Mouse (Mus musculus) ES-Bruce4 (cell line): Measurements from ENCODE around the gene Foxf1. TPM values are rescaled to one million over a fixed set of nuclear protein-coding genes. Genes with fewer than 3 reads are reported as not detected.

Experiments used
- H3K27ac ChIP-seq: 2 replicates; pipeline ENCODE4 v1.5.1; 2012; ENCODE audit warnings: low read length, inconsistent platforms; ENCODE audit not compliant: insufficient read depth
- H3K27me3 ChIP-seq: 2 replicates; pipeline ENCODE4 v1.6.1; 2012; ENCODE audit warnings: mild to moderate bottlenecking, low read length, inconsistent platforms; ENCODE audit not compliant: control insufficient read depth, poor library complexity, insufficient read depth, severe bottlenecking
- H3K36me3 ChIP-seq: 2 replicates; pipeline ENCODE4 v1.6.1; 2012; ENCODE audit warnings: inconsistent platforms, mild to moderate bottlenecking, low read length, moderate library complexity; ENCODE audit not compliant: control insufficient read depth, poor library complexity, insufficient read depth, severe bottlenecking
- H3K4me1 ChIP-seq: one replicate; pipeline ENCODE4 v1.8.1; 2011; ENCODE audit warnings: low read length; ENCODE audit not compliant: control insufficient read depth, insufficient read depth
- H3K4me3 ChIP-seq: 2 replicates; pipeline ENCODE4 v1.5.1; 2011; ENCODE audit warnings: low read depth, mild to moderate bottlenecking, low read length
- H3K9ac ChIP-seq: 2 replicates; pipeline ENCODE4 v1.6.1; 2012; ENCODE audit warnings: low read depth, mild to moderate bottlenecking, inconsistent platforms; ENCODE audit not compliant: poor library complexity, severe bottlenecking
- H3K9me3 ChIP-seq: replicated peaks from 2 replicates; pipeline ENCODE4 v1.6.1; 2012; ENCODE audit warnings: mild to moderate bottlenecking, low read length, inconsistent platforms; ENCODE audit not compliant: control insufficient read depth, poor library complexity, insufficient read depth, severe bottlenecking
- CTCF ChIP-seq: IDR thresholded peaks from one replicate; pipeline ENCODE4 v1.8.1; 2011; ENCODE audit warnings: low read depth, low read length
- EP300 ChIP-seq: IDR thresholded peaks from 2 replicates; pipeline ENCODE4 v1.6.1; 2011; ENCODE audit warnings: low read depth, low read length; ENCODE audit not compliant: insufficient read depth
- POLR2A ChIP-seq: IDR thresholded peaks from one replicate; pipeline ENCODE4 v1.8.1; 2011; ENCODE audit warnings: low read length; ENCODE audit not compliant: insufficient read depth
- polyA plus RNA-seq: library from polyadenylated mRNA; stranded (reverse); fragments of >200 nt; gene quantifications from 2 replicates; pipeline ENCODE4 v1.2.4, GENCODE M21; 2011; ENCODE audit warnings: low read depth; ENCODE audit not compliant: missing spikeins, insufficient read depth, insufficient read length

Foxf1 gene
- polyA plus RNA-seq, 1 experiment, result 0.33 TPM

GRCm38 (mm10) chr8:121107668-121108656 lies 23.8 kb downstream of the Foxf1 start, which contains the start of gene Mthfsd:
Gene Mthfsd, minus strand, starts transcription at chr8:121108392.
- H3K27me3 ChIP-seq, result no peaks in the 10 kb centered on the region
- H3K27ac ChIP-seq, result no peak within 1 kb of the TSS

GRCm38 (mm10) chr8:121108657-121109056 lies 24.5 kb downstream of the Foxf1 start:
- TF ChIP-seq EP300, result no peak
- TF ChIP-seq POLR2A, result no peak
- no peak for TF ChIP-seq CTCF
- H3K4me1 ChIP-seq, result no peaks in the 10 kb centered on the region

More at GRCm38 (mm10) chr8:121107668-121108656, 23.8 kb downstream of the Foxf1 start, which contains the start of gene Mthfsd:
- no peaks in the 10 kb centered on the region for H3K36me3 ChIP-seq
- H3K4me3 ChIP-seq, result peak within 1 kb of the TSS; percentile 88
- H3K4me1 ChIP-seq, result no peaks in the 10 kb centered on the region
- TF ChIP-seq CTCF (no peak), POLR2A (peak; percentile 89)
- no peaks in the 10 kb centered on the region for H3K9me3 ChIP-seq
- peak within 1 kb of the TSS; percentile 69 for H3K9ac ChIP-seq

GRCm38 (mm10) chr8:121111145-121111907 lies 27.1 kb downstream of the Foxf1 start:
- no peaks in the 10 kb centered on the region for H3K4me1 ChIP-seq

More at GRCm38 (mm10) chr8:121108657-121109056, 24.5 kb downstream of the Foxf1 start:
- Histone ChIP-seq H3K4me3 (peak overlapping the region; percentile 88), H3K9ac (peak overlapping the region; percentile 69), H3K9me3 (no peaks in the 10 kb centered on the region), H3K27me3 (no peaks in the 10 kb centered on the region), H3K27ac (no peak overlapping the region), H3K36me3 (no peaks in the 10 kb centered on the region)

GRCm38 (mm10) chr8:121113261-121113660 lies 29.1 kb downstream of the Foxf1 start:
- peaks cover 36% of the 10 kb centered on the region for H3K27me3 ChIP-seq
- H3K9me3 ChIP-seq, result no peaks in the 10 kb centered on the region
- TF ChIP-seq CTCF, result peak; percentile 98
- TF ChIP-seq EP300, result no peak
- H3K4me1 ChIP-seq, result no peaks in the 10 kb centered on the region
- H3K9ac ChIP-seq, result peak overlapping the region; percentile 8; the same call in 1 of the 2 replicates
- no peak overlapping the region for H3K27ac ChIP-seq
- H3K36me3 ChIP-seq, result no peaks in the 10 kb centered on the region
- no peak overlapping the region for H3K4me3 ChIP-seq

More at GRCm38 (mm10) chr8:121111145-121111907, 27.1 kb downstream of the Foxf1 start:
- Histone ChIP-seq H3K9ac (no peak overlapping the region), H3K36me3 (no peaks in the 10 kb centered on the region), H3K4me3 (no peak overlapping the region), H3K27me3 (peaks cover 18% of the 10 kb centered on the region), H3K9me3 (no peaks in the 10 kb centered on the region), H3K27ac (no peak overlapping the region)
- TF ChIP-seq CTCF (no peak), EP300 (no peak), POLR2A (no peak)

GRCm38 (mm10) chr8:121115136-121115535 lies 30.9 kb downstream of the Foxf1 start:
- Histone ChIP-seq H3K36me3 (no peaks in the 10 kb centered on the region), H3K9me3 (no peaks in the 10 kb centered on the region), H3K27me3 (peaks cover 50% of the 10 kb centered on the region), H3K9ac (0 out of 2 replicates have a peak overlapping the region, but pooled peaks have one; percentile 20), H3K27ac (no peak overlapping the region), H3K4me1 (no peaks in the 10 kb centered on the region), H3K4me3 (no peak overlapping the region)
- TF ChIP-seq CTCF, result no peak
- no peak for TF ChIP-seq EP300
- TF ChIP-seq POLR2A, result no peak
